Mouse (Mus musculus) heart, postnatal 10 days (tissue): Measurements from ENCODE around the gene Prkca. TPM values are rescaled to one million over a fixed set of nuclear protein-coding genes. Genes with fewer than 3 reads are reported as not detected.

Experiments
- DNase-seq, 2 experiments: peaks; one replicate each; pipeline ENCODE4 v3.0.0; 2021
- intact Hi-C: fragments of 180-260 bp; cut with DNase I; formaldehyde crosslinking; loops from one replicate; pipeline ENCODE4 v1.15.1; 2025
- total RNA-seq, 2 experiments: library from RNA; stranded (reverse); gene quantifications; 2 replicates each; pipeline ENCODE4 v1.2.3; 2021

Gene Prkca
- total RNA-seq, 2 experiments from 2014 or later, result 44.8 to 52.4 TPM

- intact Hi-C loops, result loop anchor here (5.0 kb wide), 2 partner anchors 86 to 126 kb away; no protein-coding TSS in a partner anchor
- peak; percentile 83 to 86 for DNase-seq
These were observed 653 bp downstream of the Prkca start, which contains the start of gene Apoh for GRCm38 (mm10) chr11:108342781-108343768. Apoh (plus strand) TSS chr11:108343354.

- intact Hi-C loops, result loop anchor here (5.0 kb wide), 2 partner anchors 84 to 124 kb away; no protein-coding TSS in a partner anchor
- DNase-seq, result no peak
These were observed 1.9 kb downstream of the Prkca start for GRCm38 (mm10) chr11:108341783-108342182.

- no peak for DNase-seq
- intact Hi-C loops, result loop anchor here (5.0 kb wide), 2 partner anchors 83 to 123 kb away; no protein-coding TSS in a partner anchor
These were observed 3.4 kb downstream of the Prkca start for GRCm38 (mm10) chr11:108340293-108340692.

- intact Hi-C loops, result no loop called here
These were observed 7.3 kb downstream of the Prkca start for GRCm38 (mm10) chr11:108336445-108336844.

GRCm38 (mm10) chr11:108335536-108335935, 8.2 kb downstream of the Prkca start:
- intact Hi-C loops, result no loop called here
- peak; percentile 14 to 26 for DNase-seq

More at GRCm38 (mm10) chr11:108336445-108336844, 7.3 kb downstream of the Prkca start:
- DNase-seq, result peak; percentile 41 to 51

GRCm38 (mm10) chr11:108334658-108335057, 9.1 kb downstream of the Prkca start:
- intact Hi-C loops, result no loop called here
- no peak for DNase-seq

- intact Hi-C loops, result no loop called here
These were observed 9.9 kb downstream of the Prkca start for GRCm38 (mm10) chr11:108333583-108334379.

GRCm38 (mm10) chr11:108333006-108333405, 10.7 kb downstream of the Prkca start:
- DNase-seq, result no peak
- intact Hi-C loops, result no loop called here

More at GRCm38 (mm10) chr11:108333583-108334379, 9.9 kb downstream of the Prkca start:
- DNase-seq, result no peak

- intact Hi-C loops, result no loop called here
These were observed 12.9 kb downstream of the Prkca start for GRCm38 (mm10) chr11:108330818-108331217.

GRCm38 (mm10) chr11:108325943-108326342, 17.8 kb downstream of the Prkca start:
- intact Hi-C loops, result loop anchor here (5.0 kb wide), 1 partner anchor 44 kb away; no protein-coding TSS in a partner anchor

More at GRCm38 (mm10) chr11:108330818-108331217, 12.9 kb downstream of the Prkca start:
- no peak for DNase-seq

GRCm38 (mm10) chr11:108322156-108322555, 21.6 kb downstream of the Prkca start:
- intact Hi-C loops, result no loop called here
- DNase-seq, result no peak

More at GRCm38 (mm10) chr11:108325943-108326342, 17.8 kb downstream of the Prkca start:
- no peak for DNase-seq

- DNase-seq, result no peak
- intact Hi-C loops, result no loop called here
These were observed 23.2 kb downstream of the Prkca start for GRCm38 (mm10) chr11:108320561-108320960.

GRCm38 (mm10) chr11:108319162-108319561, 24.6 kb downstream of the Prkca start:
- DNase-seq, result no peak
- intact Hi-C loops, result no loop called here

GRCm38 (mm10) chr11:108317878-108318277, 25.9 kb downstream of the Prkca start:
- DNase-seq, result no peak
- intact Hi-C loops, result no loop called here

- intact Hi-C loops, result no loop called here
- no peak for DNase-seq
These were observed 28.0 kb downstream of the Prkca start for GRCm38 (mm10) chr11:108315736-108316135.

- DNase-seq, result no peak
- intact Hi-C loops, result no loop called here
These were observed 31.2 kb downstream of the Prkca start for GRCm38 (mm10) chr11:108312516-108312915.

GRCm38 (mm10) chr11:108311912-108312311, 31.8 kb downstream of the Prkca start:
- no peak for DNase-seq
- intact Hi-C loops, result no loop called here

GRCm38 (mm10) chr11:108309791-108310190, 33.9 kb downstream of the Prkca start:
- no peak for DNase-seq
- intact Hi-C loops, result no loop called here

GRCm38 (mm10) chr11:108308253-108308652, 35.5 kb downstream of the Prkca start:
- no peak for DNase-seq
- intact Hi-C loops, result no loop called here

GRCm38 (mm10) chr11:108307258-108307657, 36.5 kb downstream of the Prkca start:
- intact Hi-C loops, result no loop called here
- DNase-seq, result no peak

- no peak for DNase-seq
- intact Hi-C loops, result loop anchor here (5.0 kb wide), 1 partner anchor 44 kb away; no protein-coding TSS in a partner anchor
These were observed 39.9 kb downstream of the Prkca start for GRCm38 (mm10) chr11:108303787-108304186.
